Mouse (Mus musculus) small intestine, adult 2 months (tissue): ENCODE data around the gene Rrh.

Experiments used
- CTCF ChIP-seq: fragments of 200-500 bp; IDR thresholded peaks from 2 replicates; pipeline ENCODE4 v1.5.1; 2012; ENCODE audit warnings: low read depth, mild to moderate bottlenecking, control low read depth, inconsistent platforms, low read length, moderate library complexity, mixed read lengths; ENCODE audit not compliant: insufficient replicate concordance, insufficient read length; ENCODE audit errors: extremely low read depth
- POLR2A ChIP-seq: fragments of 200-500 bp; IDR thresholded peaks from 2 replicates; pipeline ENCODE4 v1.6.1; 2012; ENCODE audit warnings: low read depth, mild to moderate bottlenecking, control low read depth, inconsistent platforms, low read length, moderate library complexity

DNA sequence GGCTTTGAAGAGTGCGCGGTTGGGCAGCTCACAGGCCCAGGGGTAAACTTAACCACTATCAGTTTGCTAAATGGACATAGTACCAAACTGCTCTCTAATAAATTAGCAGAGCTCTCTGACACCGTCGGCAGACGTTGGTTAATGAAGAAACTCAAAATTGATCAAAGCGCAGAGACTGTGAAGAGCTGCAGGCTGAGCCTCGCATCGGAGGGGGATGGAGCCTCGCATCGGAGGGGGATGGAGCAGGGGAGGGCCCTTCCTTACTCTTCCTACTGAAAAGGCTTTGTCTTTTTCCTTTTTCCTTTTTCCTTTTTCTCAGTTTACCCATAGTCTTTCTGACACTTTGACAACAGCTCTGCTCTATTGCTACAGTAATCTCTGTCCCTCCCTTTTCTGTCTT lies 41.0 kb downstream of the Rrh start:
- TF ChIP-seq POLR2A (no peak), CTCF (no peak)
